Mouse (Mus musculus) gastrocnemius, adult 2 months (tissue): ENCODE data around the gene Rere. TPM values are rescaled to one million over a fixed set of nuclear protein-coding genes. Genes with fewer than 3 reads are reported as not detected.
A peak's percentile ranks its signal among the peaks of the same experiment; 100 is the strongest.

ENCODE experiments used
- DNase-seq: peaks from one replicate; pipeline ENCODE4 v3.0.0; 2022
- H3K27ac ChIP-seq: fragments of 200-600 bp; 2 replicates; pipeline ENCODE4 v1.8.1; 2022; ENCODE audit warnings: mild to moderate bottlenecking
- H3K4me3 ChIP-seq: fragments of 200-600 bp; 2 replicates; pipeline ENCODE4 v1.8.1; 2022; ENCODE audit warnings: mild to moderate bottlenecking, moderate library complexity
- CTCF ChIP-seq: fragments of 200-600 bp; IDR thresholded peaks from 2 replicates; pipeline ENCODE4 v1.8.1; 2022; ENCODE audit warnings: antibody characterized with exemption, mild to moderate bottlenecking, moderate library complexity
- intact Hi-C: fragments of 180-260 bp; cut with DNase I; formaldehyde crosslinking; loops from one replicate; pipeline ENCODE4 v1.15.1; 2025
- total RNA-seq, 2 experiments: library from RNA; stranded (reverse); gene quantifications; 2 replicates each; pipeline ENCODE4 v1.2.3; 2021

Gene Rere
- total RNA-seq, 2 experiments from 2014 or later, result 71.3 to 95.7 TPM

DNA sequence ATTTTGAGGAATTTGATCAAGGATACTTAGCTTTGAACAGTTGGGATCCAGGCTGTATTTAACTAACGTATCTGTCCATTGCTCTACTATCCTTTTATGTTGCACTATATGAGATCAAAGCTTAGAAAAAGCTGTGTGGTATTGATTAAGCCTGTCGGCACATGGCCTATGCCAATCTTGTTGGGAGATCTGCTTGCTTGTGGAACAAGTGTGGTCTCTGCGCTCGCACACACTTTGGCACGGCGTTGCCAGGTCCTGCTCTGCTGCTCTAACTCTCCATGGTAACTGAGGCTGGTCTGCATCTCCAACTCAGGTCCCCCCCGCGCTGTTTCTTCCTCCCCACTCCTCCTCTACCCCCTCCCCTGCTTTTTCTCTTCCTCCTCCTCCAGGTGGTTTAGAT is 112.2 kb downstream of the Rere start:
- Histone ChIP-seq H3K4me3 (no peak overlapping the region), H3K27ac (no peak overlapping the region)
- intact Hi-C loops, result no loop called here
- DNase-seq, result no peak
- TF ChIP-seq CTCF, result no peak

DNA sequence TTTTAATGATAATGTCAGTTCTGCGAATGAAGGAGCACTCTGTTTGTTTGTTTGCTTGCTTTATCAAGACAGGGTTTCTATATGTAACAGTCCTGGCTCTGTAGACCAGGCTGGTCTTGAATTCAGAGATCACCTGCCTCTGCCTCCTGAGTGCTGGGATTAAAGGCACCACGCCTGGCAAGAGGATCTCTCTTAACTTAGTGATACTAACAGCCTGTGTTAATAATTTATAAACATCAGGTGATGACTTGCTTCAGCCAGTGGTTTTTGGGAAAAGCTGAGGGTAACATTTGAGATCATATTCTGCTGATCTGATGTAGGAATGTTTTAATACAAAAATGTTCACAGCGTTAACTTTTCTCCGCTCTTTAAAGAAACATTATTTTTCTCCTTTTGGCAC is 112.6 kb downstream of the Rere start:
- TF ChIP-seq CTCF, result no peak
- Histone ChIP-seq H3K4me3 (no peak overlapping the region), H3K27ac (no peak overlapping the region)
- DNase-seq, result no peak
- intact Hi-C loops, result no loop called here

DNA sequence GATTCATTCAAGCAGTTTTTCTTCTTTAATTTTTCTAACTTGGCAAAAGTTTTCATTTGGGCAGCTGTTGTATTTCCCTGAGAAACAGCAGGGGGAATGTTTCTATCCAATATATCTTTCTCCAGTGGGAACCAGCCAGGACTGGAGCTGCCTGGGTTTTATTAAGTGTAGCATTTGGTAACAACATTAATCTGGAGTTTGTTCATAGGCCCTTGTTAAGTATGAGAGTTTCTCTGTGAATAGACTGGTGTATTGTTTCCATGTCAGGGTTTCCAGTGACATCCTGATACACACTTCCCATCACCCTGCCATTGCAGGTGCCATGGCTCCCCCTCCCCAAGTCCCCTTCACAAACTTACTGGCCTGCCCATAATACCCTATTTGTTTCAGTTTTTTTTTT is 114.9 kb downstream of the Rere start:
- DNase-seq, result no peak
- peak overlapping the region; percentile 76 for H3K27ac ChIP-seq
- TF ChIP-seq CTCF, result no peak; the same call in 1 of the 2 replicates
- peak overlapping the region; percentile 31 for H3K4me3 ChIP-seq
- intact Hi-C loops, result no loop called here

DNA sequence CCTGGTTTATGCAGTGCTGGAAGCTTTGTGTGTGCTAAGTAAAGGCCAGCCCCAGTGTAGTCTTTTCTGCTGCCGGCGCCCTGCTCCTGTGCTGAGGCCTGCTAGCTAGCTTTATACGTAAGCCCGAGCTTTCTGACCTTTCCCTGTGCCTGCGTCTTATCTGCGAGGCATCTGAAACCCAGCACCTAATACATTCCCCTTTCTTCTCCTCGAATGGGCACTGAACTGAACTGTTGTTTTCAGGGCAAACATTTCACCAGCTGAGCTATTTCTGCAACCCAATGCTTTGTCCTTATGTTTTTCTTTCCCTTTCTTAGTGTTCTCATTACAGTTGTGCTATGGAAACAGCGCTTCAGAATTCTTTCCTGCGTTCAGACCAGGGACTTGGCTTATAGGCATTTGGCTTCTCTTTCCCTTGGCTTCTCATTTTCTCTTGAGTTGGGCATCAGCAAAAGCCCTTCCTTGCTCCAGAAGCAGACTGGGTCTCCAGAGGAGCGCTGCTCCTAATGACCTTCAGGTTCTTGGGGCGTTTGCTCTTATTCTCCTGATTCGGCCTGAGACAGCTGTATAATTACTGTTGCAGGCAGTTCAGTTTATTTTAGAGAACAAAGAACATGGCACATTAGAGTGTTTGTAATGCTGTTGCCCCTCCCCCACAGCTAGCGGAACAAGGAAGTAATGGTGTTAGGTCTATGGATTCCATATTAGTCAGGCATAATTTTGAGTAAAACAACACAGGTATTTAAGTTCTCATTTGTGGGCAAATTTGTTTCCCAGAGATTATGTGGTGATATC is 115.6 kb downstream of the Rere start:
- peak; percentile 51 for DNase-seq
- intact Hi-C loops, result no loop called here
- H3K27ac ChIP-seq, result peak overlapping the region; percentile 76
- peak overlapping the region; percentile 31 for H3K4me3 ChIP-seq
- no peak for TF ChIP-seq CTCF

DNA sequence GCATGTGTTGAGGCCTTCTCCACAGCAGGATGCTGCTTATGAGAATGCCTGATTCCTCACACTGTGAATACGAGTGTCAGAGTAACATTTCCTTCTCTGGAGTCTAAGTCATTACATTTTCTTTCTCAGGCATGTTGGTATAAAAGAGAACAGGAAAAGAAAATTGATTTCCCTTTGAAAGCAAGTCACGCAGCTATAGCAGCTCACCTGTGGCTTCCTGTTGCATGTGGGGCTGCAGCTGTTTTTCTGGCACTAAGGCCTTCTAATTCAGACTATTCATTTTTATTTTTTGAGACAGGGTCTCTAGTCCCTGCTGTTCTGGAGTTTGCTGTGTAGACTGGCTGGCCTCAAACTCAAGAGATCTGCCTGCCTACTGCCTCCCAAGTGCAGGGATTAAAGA is 117.6 kb downstream of the Rere start:
- Histone ChIP-seq H3K27ac (no peak overlapping the region; the same call in 1 of the 2 replicates), H3K4me3 (no peak overlapping the region)
- DNase-seq, result no peak
- intact Hi-C loops, result no loop called here
- TF ChIP-seq CTCF, result no peak

DNA sequence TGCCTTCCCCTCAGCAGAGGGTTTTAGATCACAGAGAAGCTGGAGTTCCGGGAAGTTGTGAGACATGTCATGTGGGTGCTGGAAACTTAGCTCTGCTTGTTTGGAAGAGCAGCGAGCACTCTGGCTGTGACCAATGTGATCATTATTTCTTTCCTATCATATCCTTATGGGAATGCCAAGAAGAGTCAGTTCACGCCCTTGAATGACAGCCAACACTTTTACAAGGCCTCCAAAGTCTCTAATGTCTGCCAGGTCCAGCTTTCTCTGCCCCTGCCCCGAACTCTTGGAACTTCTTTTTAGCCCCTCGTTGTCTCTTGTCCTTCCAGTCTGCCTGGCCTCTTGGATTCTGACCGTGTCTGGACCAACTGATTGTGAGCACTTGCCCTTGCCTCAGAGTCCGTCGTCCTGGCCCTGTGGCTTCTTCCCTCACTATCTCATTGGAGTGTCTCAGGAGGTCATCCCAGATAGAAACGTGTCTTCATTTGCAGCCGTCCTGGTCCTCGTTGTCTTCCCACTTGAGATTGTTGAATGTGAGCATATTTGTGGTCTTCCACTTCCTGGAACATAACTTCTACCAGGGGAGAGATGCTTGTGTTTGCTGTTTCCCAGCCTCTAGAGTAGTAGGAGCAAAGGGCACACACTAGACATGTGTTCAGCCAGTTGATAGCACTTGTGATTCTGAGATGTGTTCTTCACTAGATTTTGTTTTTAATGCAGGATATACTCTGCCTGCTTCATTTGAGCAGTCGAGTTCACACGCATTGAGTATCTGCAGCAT is 120.6 kb downstream of the Rere start:
- H3K27ac ChIP-seq, result peak overlapping the region; percentile 72
- no peak for DNase-seq
- H3K4me3 ChIP-seq, result peak overlapping the region; percentile 23
- intact Hi-C loops, result no loop called here
- no peak for TF ChIP-seq CTCF

DNA sequence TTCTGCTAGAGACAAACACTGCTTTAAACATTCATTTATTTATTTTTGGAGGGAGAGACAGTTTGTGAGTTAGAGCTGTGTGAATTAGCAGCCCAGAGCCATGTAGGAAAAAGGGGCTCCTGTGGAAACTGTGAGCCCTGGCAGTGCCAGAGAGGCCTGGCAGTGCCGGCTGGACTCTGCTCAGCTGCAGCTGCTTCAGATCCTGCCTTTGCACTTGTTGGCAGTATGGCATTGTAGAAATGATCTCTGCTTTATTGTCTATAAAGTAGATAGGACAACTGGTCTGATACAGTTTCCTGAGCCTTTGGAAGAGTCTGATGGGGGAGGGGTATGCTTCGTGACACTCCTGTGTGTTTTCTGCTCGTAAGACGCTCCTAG is 121.2 kb downstream of the Rere start:
- Histone ChIP-seq H3K27ac (peak overlapping the region; percentile 72), H3K4me3 (no peak overlapping the region)
- peak; percentile 35 for DNase-seq
- intact Hi-C loops, result no loop called here
- no peak for TF ChIP-seq CTCF

DNA sequence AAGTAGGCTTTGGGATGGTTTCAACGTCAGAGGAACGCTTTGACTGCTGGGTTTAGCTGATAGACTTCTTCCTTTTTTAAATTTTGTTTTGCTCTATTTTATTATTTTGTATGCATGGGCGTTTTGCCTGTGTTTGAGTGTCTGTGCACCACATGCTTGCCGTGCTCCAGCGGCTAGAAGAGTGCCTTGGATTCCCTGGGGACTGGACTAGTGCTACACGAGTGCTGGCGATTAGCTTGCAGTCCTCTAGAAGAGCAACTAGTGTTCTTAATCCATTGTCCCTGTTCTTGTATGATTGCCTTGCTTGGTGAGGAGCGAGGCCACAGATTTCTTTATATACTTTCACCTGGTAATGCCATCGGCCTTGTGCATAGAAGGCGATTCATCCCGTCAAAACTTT is 122.5 kb downstream of the Rere start:
- intact Hi-C loops, result no loop called here
- no peak for TF ChIP-seq CTCF
- no peak overlapping the region for H3K4me3 ChIP-seq

DNA sequence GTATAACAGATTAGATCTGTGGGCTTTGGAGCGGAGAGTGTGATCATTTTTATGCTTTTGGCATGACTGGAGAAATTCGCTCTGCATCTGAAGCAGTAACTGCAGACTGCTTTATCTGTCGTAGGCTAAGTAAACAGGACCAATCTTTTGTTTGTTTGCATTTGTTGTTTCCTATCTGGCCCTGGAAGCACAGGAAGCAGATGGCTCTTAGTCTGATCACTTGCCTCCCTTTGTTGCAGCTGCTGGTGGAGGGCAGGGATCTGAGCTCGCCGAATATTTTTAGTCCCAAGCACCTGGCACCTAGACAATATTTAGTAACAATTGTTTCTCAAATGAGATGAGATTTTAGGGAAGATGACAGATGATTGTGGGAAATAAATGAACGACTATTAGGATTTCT is 123.1 kb downstream of the Rere start:
- H3K4me3 ChIP-seq, result no peak overlapping the region
- peak overlapping the region; percentile 31; the same call in 1 of the 2 replicates for H3K27ac ChIP-seq
- no peak for DNase-seq
- intact Hi-C loops, result no loop called here
- no peak for TF ChIP-seq CTCF

More for the DNA sequence above, 122.5 kb downstream of the Rere start:
- DNase-seq, result peak; percentile 33
- H3K27ac ChIP-seq, result peak overlapping the region; percentile 32; the same call in 1 of the 2 replicates

DNA sequence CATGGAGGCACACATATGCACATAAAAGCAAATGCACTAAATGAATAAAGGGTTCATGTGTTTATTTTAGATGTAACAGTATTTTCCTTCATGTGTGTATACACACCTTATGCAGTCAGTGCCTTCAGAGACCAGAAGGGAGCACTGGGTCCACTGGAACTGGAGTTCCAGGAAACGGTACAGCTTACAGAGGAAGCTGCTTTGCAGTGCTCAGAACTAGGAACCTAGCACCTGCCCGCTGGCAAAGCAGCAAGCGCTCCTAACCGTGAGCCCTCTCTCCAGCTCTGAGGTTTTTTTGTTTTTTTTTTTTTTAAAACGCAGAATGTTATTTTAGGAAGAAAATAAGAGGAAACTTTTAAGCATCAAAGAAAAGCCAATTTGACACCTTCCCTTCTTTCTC is 124.3 kb downstream of the Rere start:
- H3K27ac ChIP-seq, result no peak overlapping the region
- intact Hi-C loops, result loop anchor here (5.0 kb wide), 1 partner anchor 47 kb away; no protein-coding TSS in a partner anchor

DNA sequence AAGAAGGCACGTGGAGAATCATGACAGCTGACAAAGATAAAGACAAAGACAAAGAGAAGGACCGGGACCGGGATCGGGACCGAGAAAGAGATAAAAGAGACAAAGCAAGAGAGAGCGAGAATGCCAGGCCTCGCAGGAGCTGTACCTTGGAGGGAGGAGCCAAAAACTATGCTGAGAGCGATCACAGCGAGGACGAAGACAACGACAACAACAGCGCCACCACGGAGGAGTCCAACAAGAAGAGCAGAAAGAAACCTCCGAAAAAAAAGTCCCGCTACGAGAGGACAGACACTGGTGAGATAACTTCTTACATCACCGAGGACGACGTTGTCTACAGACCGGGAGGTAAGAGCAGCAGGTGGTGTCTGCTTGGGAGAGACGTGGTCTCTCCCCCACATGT is 124.9 kb downstream of the Rere start:
- peak overlapping the region; percentile 54 for H3K4me3 ChIP-seq
- peak overlapping the region; percentile 29; the same call in 1 of the 2 replicates for H3K27ac ChIP-seq
- intact Hi-C loops, result loop anchor here (5.0 kb wide), 1 partner anchor 46 kb away; no protein-coding TSS in a partner anchor
- no peak for DNase-seq
- TF ChIP-seq CTCF, result no peak

More for the DNA sequence above, 124.3 kb downstream of the Rere start:
- H3K4me3 ChIP-seq, result no peak overlapping the region
- DNase-seq, result no peak
- no peak for TF ChIP-seq CTCF

DNA sequence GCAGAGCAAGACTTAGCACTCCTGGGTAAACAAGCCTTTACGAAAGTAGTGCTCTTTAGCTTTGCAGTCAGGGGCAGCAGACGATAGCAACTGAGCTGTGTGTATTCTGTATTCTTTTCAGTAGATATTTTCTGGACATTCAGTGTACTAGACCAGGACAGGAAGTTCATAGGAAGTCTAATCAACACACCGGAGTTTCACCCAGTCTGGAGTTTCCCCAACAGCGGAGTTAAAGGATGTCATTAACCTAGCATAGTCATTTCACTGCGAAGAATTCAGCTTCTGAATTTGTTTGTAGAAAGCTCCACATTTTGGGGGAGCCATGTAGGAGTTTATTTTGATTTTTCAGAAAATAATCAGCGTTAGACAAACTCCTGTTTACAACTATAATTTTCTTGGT is 125.4 kb downstream of the Rere start:
- TF ChIP-seq CTCF, result no peak
- intact Hi-C loops, result loop anchor here (5.0 kb wide), 1 partner anchor 45 kb away; no protein-coding TSS in a partner anchor
- Histone ChIP-seq H3K27ac (peak overlapping the region; percentile 29; the same call in 1 of the 2 replicates), H3K4me3 (peak overlapping the region; percentile 54)
- no peak for DNase-seq

DNA sequence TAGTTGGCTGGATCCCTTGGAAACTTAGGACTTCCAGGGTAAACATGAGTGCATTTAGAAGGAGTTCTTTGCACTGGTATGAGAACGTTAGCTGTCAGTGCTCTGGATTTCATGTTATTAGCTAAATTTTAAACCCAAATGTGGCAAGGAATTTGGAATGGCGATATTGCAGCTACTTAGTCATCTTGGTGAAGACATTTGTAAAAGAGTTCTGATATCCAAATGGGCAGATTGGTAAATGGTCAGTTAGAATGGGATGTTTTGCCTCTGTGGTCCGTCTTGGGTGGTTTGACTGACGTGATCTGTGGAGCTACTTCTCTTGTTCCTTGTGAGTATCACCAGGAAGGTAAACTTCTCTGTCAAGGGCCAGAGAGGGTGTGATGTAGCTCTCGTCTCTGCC is 132.8 kb downstream of the Rere start:
- intact Hi-C loops, result no loop called here
- TF ChIP-seq CTCF, result no peak
- Histone ChIP-seq H3K4me3 (no peak overlapping the region), H3K27ac (no peak overlapping the region)
- no peak for DNase-seq
